Mouse (Mus musculus): Measurements from ENCODE around the gene Naa15.
A peak's percentile ranks its signal among the peaks of the same experiment; 100 is the strongest.
"Not testable (repeated sequence)": the region's sequence is repeated elsewhere in the genome, so short reads cannot be mapped to it uniquely, and the experiment has no call there.

The Naa15 gene

GRCm38 (mm10) chr3:51394881-51395280, 20.1 kb upstream of the Naa15 start:
- DNase-seq (ENCODE audit: low spot score in 2 of 2) = no peak

DNA sequence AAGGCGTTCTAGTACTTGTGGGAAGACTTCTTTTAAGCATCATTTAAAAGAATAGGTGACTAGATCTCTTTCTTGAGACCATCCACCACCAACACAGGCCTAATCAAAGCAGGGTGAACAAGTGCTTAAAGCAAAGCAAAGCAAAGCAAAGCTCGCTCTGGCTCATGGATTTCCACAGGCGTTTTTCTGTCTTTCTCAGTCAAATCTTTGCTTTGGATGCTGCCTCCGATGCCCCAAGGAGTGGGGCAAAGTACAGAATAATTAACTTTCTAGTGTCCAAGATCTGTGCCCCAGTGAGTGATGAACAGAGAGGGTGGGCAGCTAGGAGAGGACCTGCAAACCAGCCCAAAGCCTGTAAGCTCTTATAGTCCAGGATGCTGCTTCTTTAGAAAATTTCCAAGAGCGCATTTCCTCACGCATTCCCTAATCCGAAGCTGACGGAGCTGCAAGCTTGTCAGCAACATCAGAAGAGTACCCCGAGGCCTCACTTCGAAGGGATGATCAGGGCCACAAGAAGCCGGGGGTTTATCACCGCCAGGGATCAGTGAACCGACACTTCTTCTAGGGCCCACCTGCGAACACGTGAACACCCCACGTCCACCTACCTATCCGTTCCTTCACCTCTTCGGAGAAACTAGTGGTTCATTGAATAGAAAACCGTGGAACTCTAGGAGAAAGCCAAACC, 19.3 kb upstream of the Naa15 start:
- DNase-seq (ENCODE audit: low spot score in 2 of 2) = no peak

DNA sequence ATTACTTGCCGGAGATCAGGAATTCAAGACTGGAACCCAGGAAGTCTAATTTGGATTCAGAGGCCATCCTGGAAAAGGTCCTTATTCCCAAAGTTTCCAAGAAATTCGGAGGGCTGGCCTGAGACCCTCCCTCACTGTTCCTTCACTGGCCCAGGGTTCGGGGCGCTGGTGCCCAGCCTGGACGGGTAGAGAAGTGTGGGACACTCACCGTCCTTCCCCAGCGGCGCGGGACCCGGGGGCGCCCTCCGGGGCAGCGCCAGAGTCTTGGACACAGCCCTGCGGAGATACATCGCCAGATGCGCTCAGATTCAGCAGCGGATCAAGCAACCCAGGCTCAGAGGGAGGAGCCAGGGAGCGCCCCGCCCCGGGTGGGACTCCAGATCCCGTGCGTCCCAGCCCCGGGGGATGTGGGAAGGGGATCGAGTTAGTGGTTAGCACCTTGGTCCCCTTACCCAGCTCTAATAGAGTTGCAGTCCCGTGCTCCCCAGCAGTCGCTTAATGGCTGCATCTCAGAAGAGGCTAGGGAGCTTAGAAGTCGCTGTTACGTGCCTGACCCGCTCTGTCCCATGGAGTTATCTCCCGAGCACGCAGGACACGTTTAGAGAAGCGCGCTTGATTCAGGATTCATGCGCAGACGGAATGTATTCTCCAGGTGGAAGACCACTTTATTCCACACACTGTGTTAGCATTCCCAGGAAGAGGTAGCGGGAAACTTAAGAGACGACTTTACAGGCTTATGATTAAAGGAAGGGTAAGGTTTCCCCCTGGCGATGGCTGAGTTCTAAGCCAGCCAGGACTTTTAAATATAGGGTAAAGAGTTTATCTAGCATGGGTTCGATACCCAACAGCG, 18.5 kb upstream of the Naa15 start, which contains the start of gene Mgarp:
TSS of gene Mgarp (minus strand) at position 520 of the 850 bp plus-strand sequence.
- peak in 1 of 2 experiments; percentile 29 for DNase-seq (ENCODE audit: low spot score in 2 of 2)

- no peak for DNase-seq (ENCODE audit: low spot score in 2 of 2)
Measured at GRCm38 (mm10) chr3:51397700-51398299, 17.1 kb upstream of the Naa15 start.

GRCm38 (mm10) chr3:51398667-51399066, 16.3 kb upstream of the Naa15 start:
- DNase-seq (ENCODE audit: low spot score in 2 of 2) = no peak

DNA sequence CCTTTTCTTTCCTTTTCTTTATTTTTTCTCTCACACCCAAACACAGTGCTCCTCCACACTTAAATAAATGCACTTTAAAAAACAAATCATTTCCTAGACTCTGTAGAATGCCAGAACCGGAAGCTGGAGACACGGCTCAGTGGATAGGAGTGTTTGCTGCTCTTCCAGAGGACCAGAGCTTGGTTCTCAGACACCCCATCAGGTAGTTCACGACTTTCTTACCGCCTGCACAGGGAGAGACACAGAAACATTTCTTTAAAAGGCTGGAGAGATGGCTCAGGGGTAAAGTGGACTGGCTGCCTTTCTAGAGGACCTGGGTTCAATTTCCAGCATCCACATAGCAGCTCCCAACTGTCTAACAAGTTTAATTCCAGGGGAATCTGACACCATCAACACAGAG, 15.4 kb upstream of the Naa15 start:
- no peak for DNase-seq (ENCODE audit: low spot score in 2 of 2)

- no peak for DNase-seq (ENCODE audit: low spot score in 2 of 2)
Measured at GRCm38 (mm10) chr3:51400682-51401081, 14.3 kb upstream of the Naa15 start.

DNA sequence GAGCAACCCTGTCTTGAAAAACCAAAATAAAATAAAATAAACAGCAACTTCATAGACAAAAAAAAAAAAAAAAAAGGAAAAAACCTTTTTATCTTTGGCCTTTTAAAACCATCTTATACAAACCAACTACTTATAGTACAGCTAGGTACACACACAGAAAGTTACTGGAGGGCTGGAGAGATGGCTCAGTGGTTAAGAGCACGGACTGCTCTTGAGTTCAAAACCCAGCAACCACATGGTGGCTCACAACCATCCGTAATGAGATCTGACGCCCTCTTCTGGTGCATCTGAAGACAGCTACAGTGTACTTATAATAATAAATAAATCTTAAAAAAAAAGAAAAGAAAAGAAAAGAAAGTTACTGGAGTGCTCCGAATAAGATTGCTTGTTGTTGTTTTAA, 12.9 kb upstream of the Naa15 start:
- not testable (repeated sequence) for DNase-seq (ENCODE audit: low spot score in 2 of 2)

DNA sequence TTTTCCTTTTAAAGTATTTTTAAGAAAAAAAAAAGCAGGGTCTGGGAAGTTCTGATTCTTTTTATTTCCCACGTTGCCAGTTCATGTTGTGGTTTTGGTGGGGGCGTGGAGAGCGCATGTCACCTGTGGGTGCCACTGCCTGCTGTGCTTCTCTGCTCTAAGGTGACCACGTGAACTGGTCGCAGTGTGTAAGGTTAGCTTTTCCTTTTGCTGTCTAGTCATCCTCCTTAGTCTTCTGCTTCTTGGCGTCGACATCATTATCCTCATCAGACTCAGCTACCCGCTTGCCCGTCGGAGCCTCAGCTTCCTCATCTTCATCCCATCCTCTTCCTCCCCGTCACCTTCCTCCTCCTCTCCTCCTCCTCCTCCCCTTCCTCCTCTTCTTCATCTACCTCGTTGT, 12.3 kb upstream of the Naa15 start:
- no peak for DNase-seq (ENCODE audit: low spot score in 2 of 2)

- DNase-seq (ENCODE audit: low spot score in 2 of 2) = no peak
Measured at GRCm38 (mm10) chr3:51407870-51408560, 6.9 kb upstream of the Naa15 start.

GRCm38 (mm10) chr3:51408561-51409183, 6.3 kb upstream of the Naa15 start, which contains the start of gene Ndufc1:
Gene Ndufc1, minus strand, starts transcription at chr3:51408988.
- peak; percentile 88 to 96 for DNase-seq (ENCODE audit: low spot score in 2 of 2)

- DNase-seq (ENCODE audit: low spot score in 2 of 2) = no peak
Measured at GRCm38 (mm10) chr3:51412457-51412856, 2.5 kb upstream of the Naa15 start.

DNA sequence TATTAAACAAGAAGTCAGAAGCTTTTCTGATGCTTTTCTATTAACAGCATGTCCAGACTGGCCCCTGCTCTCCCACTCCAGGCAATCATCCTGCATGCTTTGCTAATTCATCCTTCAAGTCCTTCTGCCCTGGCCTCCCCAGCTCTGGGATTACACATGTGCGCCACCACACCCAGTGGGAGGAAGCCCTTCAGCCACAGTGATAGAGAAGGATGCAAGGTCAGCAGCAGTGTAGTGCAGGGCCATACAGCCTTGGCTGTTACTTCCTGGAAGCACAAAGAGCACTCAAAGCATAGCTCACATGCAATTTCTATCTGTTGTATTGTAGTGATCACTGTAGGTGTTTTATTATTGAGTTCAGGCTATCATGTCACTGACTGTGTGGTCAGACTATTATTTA, 1.7 kb upstream of the Naa15 start:
- DNase-seq (ENCODE audit: low spot score in 2 of 2) = no peak

- no peak for DNase-seq (ENCODE audit: low spot score in 2 of 2)
Measured at GRCm38 (mm10) chr3:51416073-51416363, 1.1 kb downstream of the Naa15 start.

DNA sequence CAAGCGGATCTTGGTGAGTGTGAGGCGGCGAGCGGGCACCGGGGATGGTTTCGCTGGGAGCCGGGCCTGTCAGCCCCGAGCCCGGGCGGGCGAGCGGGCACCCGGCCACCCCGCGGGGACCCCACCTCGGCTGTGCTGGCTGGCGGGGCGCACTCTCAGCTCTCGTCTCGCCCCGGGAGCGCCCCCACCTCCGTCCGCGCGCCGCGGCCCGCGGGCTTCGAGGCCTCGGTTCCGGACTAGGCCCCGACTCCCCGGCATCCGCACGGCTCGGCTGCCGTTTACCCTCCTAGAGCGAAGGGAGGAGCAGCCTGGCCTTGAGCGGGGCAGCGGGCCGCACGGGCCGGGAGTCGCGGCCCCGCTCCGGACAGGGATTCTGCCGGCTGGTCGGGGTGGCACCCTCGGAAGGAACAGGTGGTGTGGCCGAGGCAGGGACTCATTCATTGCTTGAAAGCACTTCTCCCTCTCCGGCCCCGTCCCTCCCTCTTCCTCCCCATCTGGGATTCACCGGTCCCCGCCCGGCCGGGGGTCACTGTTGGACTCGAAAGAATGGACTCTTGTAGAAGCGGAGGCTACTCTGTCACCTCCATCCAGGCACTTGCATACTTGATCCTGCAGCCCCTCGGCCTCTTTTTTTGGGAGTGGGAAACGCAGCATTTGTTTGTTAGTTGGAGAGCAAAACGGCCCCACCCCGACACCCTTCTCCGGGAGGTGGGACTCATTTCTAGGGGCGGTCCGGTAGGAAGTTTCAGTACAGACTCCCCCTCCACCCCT, 1.6 kb downstream of the Naa15 start:
- peak; percentile 41 to 50 for DNase-seq (ENCODE audit: low spot score in 2 of 2)

GRCm38 (mm10) chr3:51417135-51417458, 2.1 kb downstream of the Naa15 start:
- no peak for DNase-seq (ENCODE audit: low spot score in 2 of 2)

DNA sequence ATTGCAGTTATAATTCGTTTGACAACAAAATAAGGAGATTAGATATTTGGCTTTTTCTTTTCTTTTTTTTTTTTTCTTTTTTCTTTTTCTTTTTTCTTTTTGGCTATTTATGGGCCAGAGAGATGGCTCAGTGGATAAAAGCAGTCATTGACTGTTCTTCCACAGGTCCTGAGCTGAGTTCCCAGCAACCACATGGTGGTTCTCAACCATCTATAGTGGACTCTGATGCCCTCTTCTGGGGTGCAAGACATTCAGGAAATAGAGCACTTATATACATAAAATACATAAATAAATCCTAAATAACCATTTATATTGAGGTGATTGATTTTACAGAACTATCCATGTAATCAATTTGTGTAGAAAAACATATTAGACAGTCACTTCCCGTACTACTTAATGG, 2.5 kb downstream of the Naa15 start:
- DNase-seq (ENCODE audit: low spot score in 2 of 2) = no peak

GRCm38 (mm10) chr3:51417966-51418365, 3.0 kb downstream of the Naa15 start:
- no peak for DNase-seq (ENCODE audit: low spot score in 2 of 2)

DNA sequence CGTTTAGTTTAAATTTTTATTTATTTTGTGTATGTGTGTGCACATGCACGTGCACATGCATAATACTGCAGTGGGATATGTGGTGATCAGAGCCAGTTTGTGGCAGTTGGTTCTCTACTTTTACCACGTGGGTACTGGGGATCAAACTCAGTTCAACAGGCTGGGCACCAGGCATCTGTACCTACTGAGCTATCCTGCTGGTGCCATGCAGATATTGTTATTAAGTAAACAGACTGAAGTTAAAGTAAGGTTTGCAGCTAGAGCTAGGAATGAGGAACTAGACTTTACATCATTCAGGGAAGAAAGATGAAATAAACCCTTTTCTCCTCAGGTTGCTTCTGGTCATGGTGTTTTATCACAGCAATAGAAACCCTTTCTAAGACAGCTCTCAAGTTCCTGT, 7.0 kb downstream of the Naa15 start:
- DNase-seq (ENCODE audit: low spot score in 2 of 2) = no peak

- DNase-seq (ENCODE audit: low spot score in 2 of 2) = no peak
Measured at GRCm38 (mm10) chr3:51425394-51425793, 10.4 kb downstream of the Naa15 start.

DNA sequence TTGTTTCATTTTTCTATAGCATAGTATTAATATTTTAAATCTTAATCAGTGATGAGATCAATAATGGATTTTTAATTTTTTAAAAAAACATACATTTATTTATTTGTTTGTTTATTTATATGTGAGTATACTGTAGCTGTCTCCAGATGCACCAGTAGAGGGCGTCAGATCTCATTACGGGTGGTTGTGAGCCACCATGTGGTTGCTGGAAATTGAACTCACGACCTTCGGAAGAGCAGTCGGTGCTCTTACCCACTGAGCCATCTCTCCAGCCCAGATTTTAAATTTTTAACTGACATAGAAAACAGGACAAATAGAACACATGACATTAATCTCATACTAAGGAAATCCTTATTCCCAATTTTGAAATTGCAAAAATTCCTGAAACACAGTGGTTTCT, 19.4 kb downstream of the Naa15 start:
- not testable (repeated sequence) for DNase-seq (ENCODE audit: low spot score in 2 of 2)

Data from frontal cortex, postnatal 10 days (tissue).